Mouse (Mus musculus) cerebellum, adult 2 months (tissue): ENCODE measurements around the gene Mpc1. TPM values are rescaled to one million over a fixed set of nuclear protein-coding genes. Genes with fewer than 3 reads are reported as not detected.

ENCODE experiments used
- DNase-seq, 2 experiments: peaks; one replicate each; pipeline ENCODE4 v3.0.0; 2021
- H3K27ac ChIP-seq: fragments of 200-500 bp; 2 replicates; pipeline ENCODE4 v1.5.1; 2012; ENCODE audit warnings: low read length, control low read depth, inconsistent platforms; ENCODE audit not compliant: insufficient read depth
- H3K27me3 ChIP-seq: fragments of 200-500 bp; 2 replicates; pipeline ENCODE4 v1.6.1; 2012; ENCODE audit warnings: inconsistent platforms, mild to moderate bottlenecking, low read length, moderate library complexity; ENCODE audit not compliant: control insufficient read depth, insufficient read depth
- H3K4me1 ChIP-seq: fragments of 200-500 bp; 2 replicates; pipeline ENCODE4 v1.6.1; 2011; ENCODE audit warnings: low read length; ENCODE audit not compliant: control insufficient read depth, insufficient read depth
- H3K4me3 ChIP-seq: fragments of 200-500 bp; replicated peaks from 2 replicates; pipeline ENCODE3; 2011; ENCODE audit warnings: mild to moderate bottlenecking, low read depth, low read length, control low read depth; ENCODE audit not compliant: insufficient read depth
- CTCF ChIP-seq: fragments of 200-500 bp; IDR thresholded peaks from 2 replicates; pipeline ENCODE4 v1.5.1; 2011; ENCODE audit warnings: low read depth, mild to moderate bottlenecking, control low read depth, low read length, moderate library complexity, borderline replicate concordance; ENCODE audit not compliant: insufficient read depth
- POLR2A ChIP-seq: fragments of 200-500 bp; IDR thresholded peaks from 2 replicates; pipeline ENCODE4 v1.6.1; 2011; ENCODE audit warnings: low read length, control low read depth, borderline replicate concordance; ENCODE audit not compliant: insufficient read depth
- WGBS: fragments of 180-500 bp; shearing (Covaris S2); methylation state at CpG from one replicate; pipeline ENCODE4 v1.1.7; 2018; 5-methylcytosine and 5-hydroxymethylcytosine counted together
- polyA plus RNA-seq: library from polyadenylated mRNA; depleted of rRNA; stranded (reverse); fragments of >200 nt; gene quantifications from 2 replicates; pipeline ENCODE4 v1.2.3, GENCODE M21; 2012

The Mpc1 gene
- polyA plus RNA-seq, 1 experiment: 528 TPM

DNA sequence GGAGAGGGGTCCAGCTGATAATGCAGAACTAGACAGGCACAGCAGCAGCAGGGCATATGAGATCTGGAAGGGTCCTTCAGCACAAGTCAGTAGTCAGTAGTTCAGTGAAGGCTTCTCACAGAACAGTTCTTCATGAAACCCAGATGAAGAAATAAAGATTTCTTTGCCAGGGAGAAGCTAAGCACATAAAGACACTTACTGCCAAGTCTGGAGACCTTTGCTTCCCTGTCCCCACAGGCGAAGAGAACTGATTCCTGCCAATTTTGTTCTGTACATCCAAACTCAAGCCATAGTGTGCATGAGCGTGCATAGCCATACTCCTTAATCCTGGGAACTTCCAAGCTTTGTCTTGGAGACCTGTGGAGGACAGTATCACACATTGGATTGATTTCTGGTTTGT is 15.6 kb downstream of the Mpc1 start:
- Histone ChIP-seq H3K4me3 (no peak overlapping the region), H3K4me1 (no peaks in the 10 kb centered on the region), H3K27ac (0 out of 2 replicates have a peak overlapping the region, but pooled peaks have one; percentile 44), H3K27me3 (no peaks in the 10 kb centered on the region)
- WGBS: 74% methylated on average over 2 of the region's 2 CpGs
- DNase-seq: no peak
- TF ChIP-seq POLR2A (no peak), CTCF (no peak)

DNA sequence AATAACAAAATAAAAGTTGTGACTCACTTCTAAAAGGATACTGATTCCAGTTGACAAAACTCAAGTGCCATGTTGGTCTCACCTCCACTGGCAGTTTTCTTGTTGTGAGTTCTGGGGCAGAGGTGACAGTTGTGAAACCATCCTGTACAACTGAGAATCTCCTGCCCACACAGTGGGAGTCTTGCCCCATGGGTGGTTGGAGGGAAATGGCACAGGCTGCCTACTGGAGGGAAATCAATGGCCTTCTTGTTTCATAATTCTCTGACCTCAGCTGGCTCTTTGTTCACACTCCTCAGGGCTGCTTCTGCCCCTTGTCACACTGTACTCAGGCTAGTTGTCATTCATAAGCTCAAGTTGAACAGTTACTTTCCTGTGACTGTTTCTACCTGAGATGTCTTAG is 16.8 kb downstream of the Mpc1 start:
- Histone ChIP-seq H3K27ac (no peak overlapping the region; the same call in 1 of the 2 replicates), H3K4me3 (no peak overlapping the region), H3K27me3 (no peaks in the 10 kb centered on the region), H3K4me1 (no peaks in the 10 kb centered on the region)
- DNase-seq: no peak
- TF ChIP-seq CTCF (no peak), POLR2A (no peak)

DNA sequence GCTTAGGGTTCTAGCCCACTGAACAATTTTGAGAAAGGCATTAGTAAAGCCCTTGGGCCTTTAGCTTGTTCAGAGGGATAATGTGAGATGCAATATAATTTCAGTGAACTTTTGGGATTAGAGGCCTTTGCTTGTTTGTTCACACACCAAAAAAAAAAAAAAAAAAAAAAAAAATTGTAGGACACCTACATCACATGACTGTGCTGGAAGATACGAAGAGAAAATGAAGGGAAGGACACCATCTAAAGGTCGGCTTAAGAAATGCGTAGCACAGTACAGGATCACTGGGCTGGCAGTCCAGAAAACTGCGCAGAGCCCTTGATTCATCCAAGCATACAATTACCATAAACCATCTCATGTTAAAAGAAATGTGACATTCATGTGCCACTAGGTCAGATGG is 18.8 kb downstream of the Mpc1 start:
- Histone ChIP-seq H3K4me3 (no peak overlapping the region), H3K27me3 (no peaks in the 10 kb centered on the region), H3K27ac (no peak overlapping the region), H3K4me1 (no peaks in the 10 kb centered on the region)
- no peak for DNase-seq
- TF ChIP-seq POLR2A (no peak), CTCF (no peak)
- 72% methylated on average over 4 of the region's 4 CpGs for WGBS

DNA sequence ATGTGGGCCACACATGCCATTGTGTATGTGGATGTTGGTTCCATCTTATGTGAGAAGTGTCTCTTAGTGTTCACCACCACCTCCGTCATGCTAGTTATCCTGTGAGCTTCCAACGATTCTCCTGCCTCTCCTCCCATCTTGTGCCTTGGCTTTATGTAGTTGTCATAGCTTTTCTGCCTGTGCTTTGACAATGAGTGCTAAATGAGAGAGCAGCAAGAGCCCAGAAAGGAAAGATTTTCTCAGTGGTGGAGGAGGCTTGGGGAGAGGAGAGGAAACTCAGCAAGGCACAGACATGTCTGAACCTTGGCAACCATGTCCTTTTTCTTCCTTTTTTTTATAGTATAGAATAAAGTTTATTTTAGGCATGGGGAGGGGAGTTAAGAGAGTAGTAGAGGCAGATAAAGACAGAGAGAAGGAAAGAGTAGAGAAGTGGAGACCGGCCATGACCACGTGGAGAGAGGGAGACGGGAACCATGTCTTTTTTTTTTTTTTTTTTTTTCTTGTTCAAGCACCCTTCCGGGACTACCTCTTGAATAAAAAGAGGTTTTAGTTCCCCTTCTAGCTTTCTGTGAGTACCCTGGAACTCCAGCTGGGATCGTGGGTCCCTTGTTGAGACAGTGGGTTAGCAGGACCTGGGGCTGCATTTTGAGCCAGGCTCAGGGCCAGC is 20.2 kb downstream of the Mpc1 start:
- H3K27me3 ChIP-seq: no peaks in the 10 kb centered on the region
- no peak overlapping the region for H3K4me3 ChIP-seq
- H3K27ac ChIP-seq: no peak overlapping the region
- WGBS: 77% methylated on average over 7 of the region's 7 CpGs
- TF ChIP-seq CTCF (no peak), POLR2A (no peak)
- DNase-seq: no peak
- H3K4me1 ChIP-seq: no peaks in the 10 kb centered on the region

DNA sequence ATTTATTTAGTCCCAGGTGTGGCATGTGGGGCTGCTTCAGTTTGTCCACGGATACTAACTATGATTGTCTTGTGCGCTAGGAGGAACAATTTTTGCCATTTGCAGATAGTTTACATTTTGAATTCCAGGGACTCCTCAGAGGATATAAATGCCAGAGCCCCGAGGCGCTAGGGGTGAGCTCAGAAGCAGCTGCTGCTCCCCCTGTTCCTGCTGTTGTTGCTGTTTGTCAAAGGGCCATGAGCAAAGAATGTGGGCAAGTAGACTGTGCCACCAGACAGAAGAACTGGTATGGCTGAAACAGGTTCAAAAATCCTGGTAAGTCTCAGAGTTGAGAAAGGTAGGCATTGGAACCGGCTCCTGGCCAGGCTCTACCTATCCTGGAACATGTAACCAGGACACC is 21.0 kb downstream of the Mpc1 start:
- no peak for DNase-seq
- 66% methylated on average over 5 of the region's 5 CpGs for whole genome bisulfite sequencing
- Histone ChIP-seq H3K27ac (no peak overlapping the region), H3K4me3 (no peak overlapping the region), H3K27me3 (no peaks in the 10 kb centered on the region), H3K4me1 (no peaks in the 10 kb centered on the region)
- no peak for TF ChIP-seq CTCF
- no peak for TF ChIP-seq POLR2A

DNA sequence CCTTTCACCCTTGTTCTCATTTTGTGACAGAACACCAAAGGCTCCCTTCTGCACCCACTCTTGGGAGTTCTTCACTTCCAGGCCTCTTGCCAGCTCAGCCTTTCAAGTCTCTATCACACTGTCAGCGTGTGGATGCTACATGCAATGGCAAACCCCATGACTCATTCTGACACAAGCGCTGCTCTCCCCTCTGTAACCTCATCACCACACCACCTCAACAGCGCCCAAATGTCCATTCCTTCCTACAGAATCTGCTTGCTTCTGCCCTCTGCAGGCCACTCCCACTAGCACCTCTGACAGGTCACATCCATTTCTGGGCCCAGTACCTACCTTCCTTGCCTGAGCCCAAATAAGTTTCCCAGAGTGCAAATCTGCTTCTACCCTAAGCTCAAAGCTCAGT is 23.1 kb downstream of the Mpc1 start:
- TF ChIP-seq CTCF (peak; percentile 35; the same call in 1 of the 2 replicates), POLR2A (no peak)
- no peaks in the 10 kb centered on the region for H3K27me3 ChIP-seq
- H3K4me1 ChIP-seq: no peaks in the 10 kb centered on the region
- no peak for DNase-seq
- H3K4me3 ChIP-seq: no peak overlapping the region
- 37% methylated on average over 3 of the region's 3 CpGs for WGBS
- H3K27ac ChIP-seq: no peak overlapping the region

DNA sequence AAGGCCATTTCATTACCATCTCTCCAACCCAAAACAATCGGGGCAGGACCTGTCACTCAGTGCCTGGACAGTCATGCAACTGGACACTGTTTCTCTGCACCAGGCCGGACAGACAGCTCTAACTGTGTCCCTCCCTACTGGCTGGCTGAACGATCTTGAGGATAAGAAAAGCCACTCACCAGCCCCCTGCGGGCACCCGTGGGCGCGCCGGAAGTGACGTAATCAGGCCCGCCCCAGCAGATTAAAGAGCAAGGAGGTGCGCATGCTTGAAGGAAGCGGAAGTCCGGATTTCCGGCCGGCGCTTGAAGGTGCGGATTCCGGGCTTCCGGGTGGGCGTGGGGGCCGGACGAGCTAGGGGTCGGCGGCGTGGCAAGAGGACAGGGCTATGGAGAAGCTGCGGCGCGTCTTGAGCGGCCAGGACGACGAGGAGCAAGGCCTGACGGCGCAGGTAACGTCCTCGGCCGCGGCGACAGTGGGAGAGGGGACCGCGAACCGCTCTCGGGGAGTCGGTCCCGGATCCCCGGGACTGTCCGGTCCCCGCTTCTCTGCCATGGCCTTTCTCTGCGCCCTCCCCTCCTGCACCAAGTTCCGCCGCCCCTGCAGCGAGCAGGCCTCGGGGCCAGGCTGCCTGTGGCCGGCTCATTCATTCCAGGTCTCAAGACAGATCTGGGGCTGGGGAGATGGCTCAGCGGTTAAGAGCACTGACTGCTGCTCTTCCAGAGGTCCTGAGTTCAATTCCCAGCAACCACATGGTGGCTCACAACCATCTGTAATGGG is 28.3 kb downstream of the Mpc1 start, which contains the start of gene Sft2d1:
Sft2d1 (plus strand) TSS at position 265 of the 777 bp plus-strand sequence.
- WGBS: under 1% methylated on average over 54 of the region's 54 CpGs
- Histone ChIP-seq H3K27me3 (no peaks in the 10 kb centered on the region), H3K27ac (peak within 1 kb of the TSS; percentile 81), H3K4me3 (peak within 1 kb of the TSS; percentile 99), H3K4me1 (peaks cover 9% of the 10 kb centered on the region)
- peak; percentile 98 for DNase-seq
- TF ChIP-seq POLR2A: peak; percentile 95
- no peak for TF ChIP-seq CTCF

DNA sequence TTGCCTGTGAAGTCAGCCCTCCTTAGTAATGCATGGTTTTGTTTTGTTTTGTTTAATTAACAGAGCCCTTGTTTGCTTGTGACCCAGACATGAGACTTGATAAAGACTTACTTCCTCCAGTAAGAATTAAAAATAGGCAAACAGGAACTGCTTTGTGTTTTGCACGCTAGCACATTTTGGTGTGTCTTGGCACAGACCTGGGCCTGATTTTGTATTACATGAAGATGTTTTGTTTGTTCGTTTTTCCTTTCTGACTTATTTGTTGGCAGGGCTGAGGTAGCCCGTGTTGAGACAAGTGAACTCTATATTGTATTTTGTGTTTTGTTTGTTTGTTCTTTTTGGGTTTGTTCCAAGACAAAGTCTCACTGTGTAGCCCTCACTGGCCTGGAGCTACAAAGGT is 29.0 kb downstream of the Mpc1 start:
- WGBS: 38% methylated on average over 3 of the region's 3 CpGs
- TF ChIP-seq CTCF (no peak), POLR2A (no peak)
- Histone ChIP-seq H3K27ac (no peak overlapping the region), H3K27me3 (no peaks in the 10 kb centered on the region), H3K4me1 (peaks cover 9% of the 10 kb centered on the region), H3K4me3 (peak overlapping the region; percentile 66)
- DNase-seq: no peak
